Mouse (Mus musculus) heart, adult 8-10 months (tissue): ENCODE measurements around the gene Cdk4. TPM values are rescaled to one million over a fixed set of nuclear protein-coding genes. Genes with fewer than 3 reads are reported as not detected.

Source experiments
- DNase-seq: peaks from one replicate; pipeline ENCODE4 v3.0.0; 2022; ENCODE audit warnings: low spot score
- total RNA-seq, 4 experiments: library from RNA; stranded (reverse); gene quantifications; 2 replicates each; pipeline ENCODE4 v1.2.4; 2022

The Cdk4 gene
- 10 to 100 TPM; 74.9 to 90.0 (median 79.0) TPM for total RNA-seq

GRCm38 (mm10) chr10:127063239-127063872 is at the start of gene Cdk4:
Gene Cdk4, plus strand, starts transcription at chr10:127063534.
- DNase-seq: peak; percentile 97

GRCm38 (mm10) chr10:127016488-127016887 is 46.8 kb upstream of the Cdk4 start:
- no peak for DNase-seq

- DNase-seq: no peak
Observed at GRCm38 (mm10) chr10:127017071-127017470, 46.3 kb upstream of the Cdk4 start.

GRCm38 (mm10) chr10:127018422-127018821 is 44.9 kb upstream of the Cdk4 start:
- no peak for DNase-seq

GRCm38 (mm10) chr10:127030336-127031296 is 32.7 kb upstream of the Cdk4 start, which contains the start of gene Tsfm:
Gene Tsfm, minus strand, starts transcription at chr10:127030840.
- peak; percentile 90 for DNase-seq

- no peak for DNase-seq
Observed at GRCm38 (mm10) chr10:127033301-127033741, 30.0 kb upstream of the Cdk4 start.

- no peak for DNase-seq
Observed at GRCm38 (mm10) chr10:127036273-127036672, 27.1 kb upstream of the Cdk4 start.

GRCm38 (mm10) chr10:127037641-127038040 is 25.7 kb upstream of the Cdk4 start:
- DNase-seq: no peak

- DNase-seq: no peak
Observed at GRCm38 (mm10) chr10:127040569-127041214, 22.6 kb upstream of the Cdk4 start.

- DNase-seq: no peak
Observed at GRCm38 (mm10) chr10:127041274-127041766, 22.0 kb upstream of the Cdk4 start, which contains the start of the genes Mettl1 and Eef1akmt3. Gene Mettl1, plus strand, starts transcription at chr10:127041414. Gene Eef1akmt3, minus strand, starts transcription at chr10:127041513.

GRCm38 (mm10) chr10:127041774-127042338 is 21.5 kb upstream of the Cdk4 start:
- peak; percentile 86 for DNase-seq

- no peak for DNase-seq
Observed at GRCm38 (mm10) chr10:127042468-127043115, 20.7 kb upstream of the Cdk4 start.

GRCm38 (mm10) chr10:127043187-127043586 is 20.1 kb upstream of the Cdk4 start:
- DNase-seq: no peak

GRCm38 (mm10) chr10:127047954-127048353 is 15.4 kb upstream of the Cdk4 start, which contains the start of gene Cyp27b1:
Gene Cyp27b1, plus strand, starts transcription at chr10:127048250.
- DNase-seq: no peak

- no peak for DNase-seq
Observed at GRCm38 (mm10) chr10:127048608-127049394, 14.5 kb upstream of the Cdk4 start.

- no peak for DNase-seq
Observed at GRCm38 (mm10) chr10:127049395-127050118, 13.8 kb upstream of the Cdk4 start.

- DNase-seq: no peak
Observed at GRCm38 (mm10) chr10:127050119-127050474, 13.2 kb upstream of the Cdk4 start.

GRCm38 (mm10) chr10:127054646-127055045 is 8.7 kb upstream of the Cdk4 start:
- DNase-seq: no peak

GRCm38 (mm10) chr10:127055406-127055805 is 7.9 kb upstream of the Cdk4 start:
- DNase-seq: no peak
